Mouse (Mus musculus) skeletal muscle tissue, adult 2 months (tissue): ENCODE measurements around the gene Gm20878.
"Not testable (repeated sequence)": the region's sequence is repeated elsewhere in the genome, so short reads cannot be mapped to it uniquely, and the experiment has no call there.

Source experiments
- DNase-seq: peaks from one replicate; pipeline ENCODE4 v3.0.0-alpha.2; 2012; ENCODE audit warnings: low read depth, low spot score

The Gm20878 gene

GRCm38 (mm10) chr4:41941272-41941671, at the start of gene Gm20878:
Gene Gm20878, plus strand, starts transcription at chr4:41941572.
- DNase-seq = not testable (repeated sequence)

- DNase-seq = not testable (repeated sequence)
Observed at GRCm38 (mm10) chr4:41903310-41903709, 38.1 kb upstream of the Gm20878 start, which contains the start of gene Gm21541. Gene Gm21541, plus strand, starts transcription at chr4:41903610.

DNA sequence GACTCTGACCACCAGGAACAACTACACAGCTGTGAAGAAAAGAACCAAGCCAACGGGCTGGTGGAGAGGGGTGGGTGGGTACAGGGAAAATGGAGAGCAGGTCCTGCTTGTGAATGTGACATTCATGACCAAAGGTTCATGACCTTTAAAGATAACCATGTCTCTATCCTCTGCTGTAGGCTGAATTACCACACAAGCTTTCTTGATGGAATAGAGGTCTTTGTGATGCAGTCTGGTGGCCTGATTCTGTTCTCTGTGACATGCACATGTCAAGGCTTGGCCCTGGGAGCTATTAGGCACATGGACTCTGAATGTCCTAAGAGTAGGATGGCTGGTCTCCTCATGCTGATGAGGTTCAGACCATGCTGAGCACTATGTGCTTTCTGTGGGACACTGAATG, 24.4 kb downstream of the Gm20878 start, which contains the start of gene Fam205a4:
Gene Fam205a4 (plus strand): TSS at position 301 of the 400 bp plus-strand sequence.
- not testable (repeated sequence) for DNase-seq
